In the genomic region with DNA sequence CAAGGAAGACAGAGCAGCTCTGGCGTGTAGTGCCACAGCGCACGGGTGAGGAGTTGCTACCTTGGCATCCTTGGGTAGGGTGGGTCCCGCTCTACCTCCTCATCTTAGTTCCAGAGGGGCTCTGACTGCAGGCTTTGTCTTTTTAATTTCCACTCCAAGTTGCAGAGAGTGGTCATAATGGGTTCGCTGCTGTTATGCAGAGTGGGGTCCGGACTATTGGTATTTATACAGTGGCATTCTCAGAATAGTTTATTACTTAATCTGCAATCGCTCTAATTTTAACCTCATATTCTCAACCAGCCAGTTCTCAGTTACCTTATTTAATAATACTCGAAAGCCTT, we compare ENCODE assay signal across 9 mouse cellular contexts. TPM values are rescaled to one million over a fixed set of nuclear protein-coding genes. Genes with fewer than 3 reads are reported as not detected.
A peak's percentile ranks its signal among the peaks of the same experiment; 100 is the strongest.
DNase-seq lines count a peak whose midpoint lies in the region; ATAC-seq and TF ChIP-seq lines count a peak whose summit lies in the region.
"Had no signal": no experiment of that assay in that cellular context is flagged by ENCODE, and none has a peak within 500 bp of the region (broad histone marks: within the 10 kb centered on the region; RNA-seq: fewer than 3 reads in every experiment).

No protein-coding gene starts in this region.

- no peak for ATAC-seq in neural tube, embryonic 14.5 days (ENCODE audit: low read depth)
- ATAC-seq: Patski had no signal

- peak overlapping the region; percentile 82 for H3K9ac ChIP-seq in neural tube, embryonic 14.5 days (replicated peaks; ENCODE audit: low read depth, low read length)

- H3K4me2 ChIP-seq in neural tube, embryonic 14.5 days (ENCODE audit: low read depth, low read length): peak overlapping the region; percentile 61

- peak overlapping the region; percentile 57 for H3K4me3 ChIP-seq in left cerebral cortex, adult 2 months
- peak overlapping the region; percentile 10; the same call in 1 of the 2 replicates for H3K4me3 ChIP-seq in embryonic fibroblast, embryonic 13.5 days (ENCODE audit: insufficient read depth, low read length)
- H3K4me3 ChIP-seq in limb, embryonic 10.5 days: peak overlapping the region; percentile 55
- peak overlapping the region; percentile 47 for H3K4me3 ChIP-seq in neural tube, embryonic 14.5 days (ENCODE audit: low read depth, low read length)

- H3K9me3 ChIP-seq in limb, embryonic 10.5 days (replicated peaks): no peaks in the 10 kb centered on the region
- H3K9me3 ChIP-seq in neural tube, embryonic 14.5 days (ENCODE audit: control insufficient read depth, low read length): no peaks in the 10 kb centered on the region

- TF ChIP-seq CTCF in left cerebral cortex, adult 2 months (IDR thresholded peaks at IDR 0.05): no peak
- TF ChIP-seq CTCF in embryonic fibroblast, embryonic 13.5 days (IDR thresholded peaks at IDR 0.05; ENCODE audit: borderline replicate concordance, insufficient read depth, low read length): no peak

- no peak for TF ChIP-seq POLR2A in embryonic fibroblast, embryonic 13.5 days (IDR thresholded peaks at IDR 0.05; ENCODE audit: low read depth, low read length)

- peaks cover 4% of the 10 kb centered on the region; the same call in 1 of the 2 replicates for H3K4me1 ChIP-seq in embryonic fibroblast, embryonic 13.5 days (ENCODE audit: control insufficient read depth, insufficient read depth, low read length)
- H3K4me1 ChIP-seq in limb, embryonic 10.5 days: peaks cover 12% of the 10 kb centered on the region
- H3K4me1 ChIP-seq in neural tube, embryonic 14.5 days (ENCODE audit: control insufficient read depth, insufficient read depth, low read length): peaks cover 16% of the 10 kb centered on the region; the same call in 1 of the 2 replicates

- no peak for DNase-seq in left cerebral cortex, adult 2 months (ENCODE audit: extremely low spot score in 1 of 2, low spot score in 2 of 2)
- DNase-seq in left cerebral cortex, adult 8-10 months (ENCODE audit: low spot score in 2 of 2): no peak
- DNase-seq in limb, embryonic 10.5 days (ENCODE audit: low spot score): no peak
- no peak for DNase-seq in ovary, postnatal 10 days (ENCODE audit: low spot score)
- no peak for DNase-seq in frontal cortex, postnatal 10 days (ENCODE audit: low spot score in 2 of 2)
- no peak for DNase-seq in thymus, postnatal 25 days

- 25% methylated on average over 8 of the region's 8 CpGs for WGBS in limb, embryonic 10.5 days
- 15% methylated on average over 8 of the region's 8 CpGs for WGBS in neural tube, embryonic 14.5 days

- peaks cover 32% of the 10 kb centered on the region for H3K27me3 ChIP-seq in limb, embryonic 10.5 days (ENCODE audit: low read depth, poor library complexity, severe bottlenecking)
- H3K27me3 ChIP-seq in neural tube, embryonic 14.5 days (ENCODE audit: control insufficient read depth, insufficient read depth, low read length): no peaks in the 10 kb centered on the region

- H3K36me3 ChIP-seq in limb, embryonic 10.5 days: no peaks in the 10 kb centered on the region
- no peaks in the 10 kb centered on the region for H3K36me3 ChIP-seq in neural tube, embryonic 14.5 days (ENCODE audit: control insufficient read depth, insufficient read depth, low read length)

- intact Hi-C loops in left cerebral cortex, adult 2 months (cut with DNase I): loop anchor here (5.0 kb wide), 1 partner anchor 154 kb away; no protein-coding TSS in a partner anchor

- H3K27ac ChIP-seq in left cerebral cortex, adult 2 months: peak overlapping the region; percentile 86
- no peak overlapping the region for H3K27ac ChIP-seq in embryonic fibroblast, embryonic 13.5 days (ENCODE audit: insufficient read depth, low read length)
- peak overlapping the region; percentile 72 for H3K27ac ChIP-seq in limb, embryonic 10.5 days
- H3K27ac ChIP-seq in neural tube, embryonic 14.5 days (ENCODE audit: low read depth, low read length): peak overlapping the region; percentile 77

RNA-seq across cellular contexts. Expression of a gene that starts 0.4 kb away (rescaled TPM):
- total RNA-seq in left cerebral cortex, adult 2 months (2021): 10 to 100 TPM; 63.0 to 63.8 TPM
- total RNA-seq in left cerebral cortex, adult 8-10 months (2022): 10 to 100 TPM; 50.2 to 62.0 (median 57.5) TPM
- polyA plus RNA-seq in embryonic fibroblast, embryonic 13.5 days (2011; ENCODE audit: insufficient read length, low read depth, missing spikeins): 18.3 and 30.1 TPM in 2 replicates
- polyA plus RNA-seq in limb, embryonic 10.5 days (2016; fragmentation: Nextera tagmentation; extraction: Ambion mirVana): 2.1 TPM in 2 replicates
- 12.9 and 19.5 TPM in 2 replicates for polyA plus RNA-seq in neural tube, embryonic 14.5 days (2014; fragmentation: Nextera tagmentation; extraction: Ambion mirVana)
